Mouse (Mus musculus): ENCODE measurements around the gene Sema5a. TPM values are rescaled to one million over a fixed set of nuclear protein-coding genes. Genes with fewer than 3 reads are reported as not detected.

Gene Sema5a
- polyA plus RNA-seq, 1 experiment from 2014 or later: 8.9 TPM

- no peaks in the 10 kb centered on the region for H3K27me3 ChIP-seq
- 72% methylated on average over 1 of the region's 1 CpGs for WGBS
- ATAC-seq (ENCODE audit: low read depth): no peak
Measured at GRCm38 (mm10) chr15:32647061-32647687, 402.6 kb downstream of the Sema5a start.

GRCm38 (mm10) chr15:32654046-32654445 lies 409.4 kb downstream of the Sema5a start:
- Histone ChIP-seq H3K36me3 (no peaks in the 10 kb centered on the region), H3K4me3 (no peak overlapping the region), H3K27me3 (no peaks in the 10 kb centered on the region), H3K9me3 (no peaks in the 10 kb centered on the region), H3K27ac (replicated peaks) (no peak overlapping the region), H3K9ac (no peak overlapping the region), H3K4me2 (no peak overlapping the region), H3K4me1 (replicated peaks) (no peaks in the 10 kb centered on the region)
- WGBS: 81% methylated on average over 3 of the region's 3 CpGs
- ATAC-seq (ENCODE audit: low read depth): no peak

More at GRCm38 (mm10) chr15:32647061-32647687, 402.6 kb downstream of the Sema5a start:
- H3K9me3 ChIP-seq: no peaks in the 10 kb centered on the region
- H3K36me3 ChIP-seq: no peaks in the 10 kb centered on the region
- no peaks in the 10 kb centered on the region for H3K4me1 ChIP-seq (replicated peaks)
- H3K9ac ChIP-seq: no peak overlapping the region
- no peak overlapping the region for H3K4me2 ChIP-seq
- H3K27ac ChIP-seq (replicated peaks): no peak overlapping the region
- H3K4me3 ChIP-seq: no peak overlapping the region

DNA sequence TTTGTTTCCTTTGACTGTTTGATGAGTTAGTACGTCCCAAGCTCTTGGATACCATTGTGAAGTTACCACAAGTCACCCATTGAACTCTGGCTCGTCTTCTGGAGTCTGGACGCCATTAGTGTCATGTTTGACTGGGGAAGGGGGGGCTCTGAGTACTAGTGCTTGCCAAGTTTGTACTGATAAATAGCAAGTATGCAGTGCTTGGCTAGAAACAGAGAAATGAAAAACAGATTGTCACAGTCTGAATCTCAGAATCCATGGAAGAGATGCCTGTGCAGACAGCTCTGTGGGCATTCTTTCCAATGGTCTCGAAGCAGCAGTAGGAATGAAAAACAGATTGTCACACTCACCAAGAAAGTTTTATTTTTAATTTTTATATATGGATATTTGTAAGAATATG lies 411.4 kb downstream of the Sema5a start:
- 81% methylated on average over 4 of the region's 4 CpGs for WGBS
- Histone ChIP-seq H3K4me3 (no peak overlapping the region), H3K36me3 (no peaks in the 10 kb centered on the region), H3K9me3 (no peaks in the 10 kb centered on the region), H3K4me2 (no peak overlapping the region), H3K9ac (no peak overlapping the region), H3K4me1 (replicated peaks) (no peaks in the 10 kb centered on the region), H3K27me3 (no peaks in the 10 kb centered on the region), H3K27ac (replicated peaks) (no peak overlapping the region)
- no peak for ATAC-seq (ENCODE audit: low read depth)

GRCm38 (mm10) chr15:32676446-32676845 lies 431.8 kb downstream of the Sema5a start:
- no peaks in the 10 kb centered on the region for H3K4me1 ChIP-seq (replicated peaks)
- no peak for ATAC-seq (ENCODE audit: low read depth)
- no peaks in the 10 kb centered on the region for H3K36me3 ChIP-seq
- H3K4me2 ChIP-seq: no peak overlapping the region
- no peak overlapping the region for H3K4me3 ChIP-seq
- no peak overlapping the region for H3K9ac ChIP-seq
- no peaks in the 10 kb centered on the region for H3K9me3 ChIP-seq
- no peak overlapping the region for H3K27ac ChIP-seq (replicated peaks)
- no peaks in the 10 kb centered on the region for H3K27me3 ChIP-seq
- 93% methylated on average over 1 of the region's 1 CpGs for WGBS

- H3K4me3 ChIP-seq: no peak overlapping the region
- no peak overlapping the region for H3K4me2 ChIP-seq
- H3K4me1 ChIP-seq (replicated peaks): no peaks in the 10 kb centered on the region
- H3K9me3 ChIP-seq: no peaks in the 10 kb centered on the region
- H3K36me3 ChIP-seq: no peaks in the 10 kb centered on the region
- H3K27ac ChIP-seq (replicated peaks): no peak overlapping the region
- 71% methylated on average over 4 of the region's 4 CpGs for WGBS
- no peak overlapping the region for H3K9ac ChIP-seq
- H3K27me3 ChIP-seq: no peaks in the 10 kb centered on the region
- no peak for ATAC-seq (ENCODE audit: low read depth)
Measured at GRCm38 (mm10) chr15:32685152-32685551, 440.5 kb downstream of the Sema5a start.

DNA sequence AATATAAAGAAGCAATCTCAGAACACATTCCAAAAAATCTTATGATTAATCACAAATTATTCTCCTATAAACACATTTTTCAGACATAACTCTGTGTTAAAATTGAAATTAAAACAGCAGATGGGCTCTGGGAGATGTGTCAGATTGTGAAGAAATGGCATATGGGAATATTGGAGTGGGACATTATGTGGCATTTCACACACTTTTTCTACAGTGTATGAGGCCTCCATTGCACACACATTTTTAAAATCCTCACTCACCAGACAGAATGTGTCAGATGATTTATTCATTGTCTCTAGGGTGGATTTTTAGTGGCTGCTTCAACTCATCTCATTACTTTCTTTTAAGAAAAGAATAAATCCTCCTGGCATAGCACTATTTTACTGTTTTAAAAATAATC lies 446.4 kb downstream of the Sema5a start:
- Histone ChIP-seq H3K36me3 (no peaks in the 10 kb centered on the region), H3K9me3 (no peaks in the 10 kb centered on the region), H3K27me3 (no peaks in the 10 kb centered on the region), H3K4me1 (replicated peaks) (no peaks in the 10 kb centered on the region), H3K9ac (no peak overlapping the region), H3K27ac (replicated peaks) (no peak overlapping the region), H3K4me2 (no peak overlapping the region), H3K4me3 (no peak overlapping the region)
- no peak for ATAC-seq (ENCODE audit: low read depth)

DNA sequence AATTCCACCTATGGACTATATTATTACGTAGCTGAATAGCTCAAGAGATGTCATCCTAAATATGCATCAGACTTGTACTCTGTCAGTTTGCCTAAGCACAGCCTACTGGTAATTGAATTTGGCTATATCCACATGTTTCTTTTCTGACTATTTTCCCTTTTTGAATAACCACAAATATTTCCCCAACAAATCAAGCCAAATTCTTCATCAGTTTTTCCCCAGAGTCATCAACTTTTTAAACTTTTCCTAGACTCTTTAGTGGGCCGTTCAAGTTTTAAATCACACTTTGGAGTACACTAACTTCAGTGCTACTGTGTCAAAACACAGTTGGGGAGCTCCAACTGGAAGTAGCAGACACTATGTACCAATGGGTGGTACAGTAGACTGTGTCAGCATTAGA lies 448.4 kb downstream of the Sema5a start:
- no peaks in the 10 kb centered on the region for H3K4me1 ChIP-seq (replicated peaks)
- no peak overlapping the region for H3K4me2 ChIP-seq
- no peaks in the 10 kb centered on the region for H3K36me3 ChIP-seq
- H3K9me3 ChIP-seq: no peaks in the 10 kb centered on the region
- no peaks in the 10 kb centered on the region for H3K27me3 ChIP-seq
- no peak overlapping the region for H3K27ac ChIP-seq (replicated peaks)
- H3K4me3 ChIP-seq: no peak overlapping the region
- ATAC-seq (ENCODE audit: low read depth): no peak
- 87% methylated on average over 2 of the region's 2 CpGs for WGBS
- H3K9ac ChIP-seq: no peak overlapping the region

- H3K27ac ChIP-seq (replicated peaks): no peak overlapping the region
- no peak overlapping the region for H3K4me3 ChIP-seq
- H3K27me3 ChIP-seq: no peaks in the 10 kb centered on the region
- no peaks in the 10 kb centered on the region for H3K36me3 ChIP-seq
- no peaks in the 10 kb centered on the region for H3K4me1 ChIP-seq (replicated peaks)
- no peak overlapping the region for H3K4me2 ChIP-seq
- WGBS: 86% methylated on average over 4 of the region's 4 CpGs
- no peak for ATAC-seq (ENCODE audit: low read depth)
- H3K9ac ChIP-seq: no peak overlapping the region
- no peaks in the 10 kb centered on the region for H3K9me3 ChIP-seq
Measured at GRCm38 (mm10) chr15:32717298-32717985, 472.8 kb downstream of the Sema5a start.

DNA sequence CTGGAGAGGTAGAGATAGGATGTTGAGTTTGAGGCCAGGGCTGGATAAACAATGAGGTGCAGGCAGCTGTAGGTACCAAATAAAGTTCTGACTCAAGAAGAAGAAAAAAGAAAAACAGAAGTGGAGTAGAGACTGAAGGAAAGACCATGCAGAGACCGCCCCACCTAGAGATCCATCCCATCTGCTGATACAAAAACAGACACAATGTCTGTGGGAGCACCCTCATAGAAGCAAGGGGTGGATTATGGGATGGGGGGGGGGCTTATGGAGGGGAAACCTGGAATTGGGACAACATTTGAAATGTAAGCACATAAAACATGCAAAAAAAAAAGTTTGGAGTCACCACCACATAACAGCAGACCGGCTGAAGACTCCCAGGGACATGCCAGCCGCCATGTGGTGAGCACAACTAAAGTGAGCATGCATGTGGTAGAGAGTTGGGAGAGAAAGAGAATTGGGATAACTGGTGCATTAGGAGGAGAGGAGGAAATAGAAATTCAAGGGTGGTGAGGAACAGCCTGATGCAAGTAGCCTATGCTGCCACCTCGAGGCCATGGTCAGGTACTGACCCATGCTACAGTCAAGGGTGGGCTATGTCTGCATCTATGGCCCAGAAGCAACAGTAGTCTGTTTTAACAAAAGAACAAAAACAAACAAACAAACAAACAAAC lies 473.8 kb downstream of the Sema5a start:
- H3K36me3 ChIP-seq: no peaks in the 10 kb centered on the region
- H3K4me3 ChIP-seq: no peak overlapping the region
- no peak overlapping the region for H3K9ac ChIP-seq
- no peak overlapping the region for H3K27ac ChIP-seq (replicated peaks)
- 44% methylated on average over 4 of the region's 4 CpGs for WGBS
- no peaks in the 10 kb centered on the region for H3K4me1 ChIP-seq (replicated peaks)
- no peaks in the 10 kb centered on the region for H3K27me3 ChIP-seq
- peak; percentile 91 for ATAC-seq (ENCODE audit: low read depth)
- H3K9me3 ChIP-seq: no peaks in the 10 kb centered on the region
- no peak overlapping the region for H3K4me2 ChIP-seq

DNA sequence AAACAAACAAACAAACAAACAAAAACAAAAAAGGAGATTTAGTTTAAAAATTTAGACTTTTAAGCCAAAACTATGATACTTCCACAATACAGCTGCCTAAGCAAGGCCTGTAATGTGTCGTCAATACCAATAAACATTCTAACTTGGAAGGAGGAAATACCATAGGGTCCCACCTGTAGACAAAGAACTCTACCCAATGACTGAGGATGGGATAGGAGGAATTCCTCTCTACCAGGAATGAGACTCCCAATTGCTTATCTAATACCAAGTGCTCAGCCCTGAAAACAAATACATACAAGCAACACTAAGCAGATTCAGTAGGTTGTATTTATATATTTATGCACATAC lies 474.3 kb downstream of the Sema5a start:
- Histone ChIP-seq H3K4me2 (no peak overlapping the region), H3K4me1 (replicated peaks) (no peaks in the 10 kb centered on the region), H3K4me3 (no peak overlapping the region), H3K9me3 (no peaks in the 10 kb centered on the region), H3K27me3 (no peaks in the 10 kb centered on the region), H3K9ac (no peak overlapping the region), H3K27ac (replicated peaks) (no peak overlapping the region), H3K36me3 (no peaks in the 10 kb centered on the region)
- 93% methylated on average over 1 of the region's 1 CpGs for WGBS
- no peak for ATAC-seq (ENCODE audit: low read depth)

DNA sequence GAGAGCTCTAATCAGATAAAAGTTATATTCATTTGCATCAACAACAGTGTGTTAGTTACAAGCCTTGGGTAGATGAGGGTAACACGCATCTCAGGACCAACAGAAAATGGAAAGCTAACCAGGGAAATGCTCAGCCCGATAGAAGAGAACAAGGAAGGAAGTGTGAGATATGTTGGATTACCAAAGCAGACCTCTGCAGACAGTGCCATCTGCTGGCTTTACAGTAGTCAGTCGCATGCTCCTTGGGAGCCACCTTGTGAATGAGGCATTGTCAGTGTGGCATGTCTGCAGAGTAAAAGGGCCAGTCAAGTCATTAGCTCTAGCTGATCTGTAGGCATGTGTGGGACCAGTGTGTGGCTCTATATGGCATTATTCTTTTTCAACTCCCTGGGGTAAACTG lies 486.2 kb downstream of the Sema5a start:
- H3K27ac ChIP-seq (replicated peaks): no peak overlapping the region
- H3K9me3 ChIP-seq: no peaks in the 10 kb centered on the region
- no peaks in the 10 kb centered on the region for H3K4me1 ChIP-seq (replicated peaks)
- no peaks in the 10 kb centered on the region for H3K27me3 ChIP-seq
- WGBS: 39% methylated on average over 3 of the region's 3 CpGs
- no peak overlapping the region for H3K4me2 ChIP-seq
- no peak overlapping the region for H3K9ac ChIP-seq
- H3K36me3 ChIP-seq: no peaks in the 10 kb centered on the region
- peak; percentile 77 for ATAC-seq (ENCODE audit: low read depth)
- H3K4me3 ChIP-seq: no peak overlapping the region

Measured in neural tube, embryonic 13.5 days (tissue).